ENCODE assay signal across 24 mouse cellular contexts in genomic region chr2:64959657-64960056, GRCm38 (mm10).
"Had no signal": no experiment of that assay in that cellular context is flagged by ENCODE, and none has a peak within 500 bp of the region (broad histone marks: within the 10 kb centered on the region; RNA-seq: fewer than 3 reads in every experiment).

No protein-coding gene starts in this region.

- ATAC-seq: forebrain, embryonic 16.5 days; hindbrain, embryonic 16.5 days; inflammation-experienced regulatory T-cells, adult 6 months; intestine, embryonic 15.5 days; intestine, postnatal 0 days had no signal

- H3K4me3 ChIP-seq: gastrocnemius, adult 2 months; heart, adult 2 months; hindbrain, embryonic 10.5 days; hindbrain, embryonic 12.5 days; intestine, embryonic 15.5 days; left cerebral cortex, adult 2 months; limb, embryonic 10.5 days; limb, embryonic 12.5 days had no signal

- H3K9me3 ChIP-seq: hindbrain, embryonic 10.5 days; hindbrain, embryonic 12.5 days; intestine, embryonic 15.5 days; limb, embryonic 10.5 days; limb, embryonic 12.5 days had no signal

- H3K4me2 ChIP-seq: heart, embryonic 11.5 days; hindbrain, embryonic 12.5 days; hindbrain, embryonic 14.5 days; intestine, embryonic 15.5 days; limb, embryonic 12.5 days had no signal

- H3K27ac ChIP-seq: gastrocnemius, adult 2 months; heart, adult 2 months; hindbrain, embryonic 10.5 days; hindbrain, embryonic 12.5 days; hindbrain, embryonic 14.5 days; intestine, embryonic 15.5 days; kidney, postnatal 0 days; left cerebral cortex, adult 2 months; limb, embryonic 10.5 days; limb, embryonic 12.5 days had no signal

- DNase-seq: gastrocnemius, adult 2 months; gastrocnemius, postnatal 10 days; gastrocnemius, postnatal 25 days; heart, adult 2 months; heart, postnatal 10 days; heart, postnatal 4 days; kidney, adult 18-20 months; kidney, adult 8-10 months; kidney, postnatal 14 days; kidney, postnatal 4 days; liver had no signal

- H3K27me3 ChIP-seq: hindbrain, embryonic 12.5 days; intestine, embryonic 15.5 days; limb, embryonic 12.5 days had no signal

- H3K4me1 ChIP-seq: hindbrain, embryonic 12.5 days; intestine, embryonic 15.5 days; limb, embryonic 10.5 days; limb, embryonic 12.5 days had no signal

- H3K9ac ChIP-seq: hindbrain, embryonic 12.5 days; hindbrain, embryonic 14.5 days; intestine, embryonic 15.5 days; limb, embryonic 12.5 days had no signal

- H3K36me3 ChIP-seq: hindbrain, embryonic 10.5 days; hindbrain, embryonic 12.5 days; intestine, embryonic 15.5 days; limb, embryonic 10.5 days; limb, embryonic 12.5 days had no signal
